Mouse (Mus musculus): ENCODE measurements around the gene Fbxl13. TPM values are rescaled to one million over a fixed set of nuclear protein-coding genes. Genes with fewer than 3 reads are reported as not detected.

The Fbxl13 gene
- polyA plus RNA-seq, 1 experiment from 2014 or later, result 0.40 TPM

GRCm38 (mm10) chr5:21502936-21503610 is 142.4 kb downstream of the Fbxl13 start:
- no peaks in the 10 kb centered on the region for H3K36me3 ChIP-seq
- 85% methylated on average over 13 of the region's 13 CpGs for WGBS
- H3K27me3 ChIP-seq, result no peaks in the 10 kb centered on the region
- no peaks in the 10 kb centered on the region for H3K9me3 ChIP-seq
- H3K27ac ChIP-seq (replicated peaks), result no peak overlapping the region
- no peak overlapping the region for H3K4me2 ChIP-seq (replicated peaks)
- no peaks in the 10 kb centered on the region; the same call in 1 of the 2 replicates for H3K4me1 ChIP-seq
- no peak for ATAC-seq (ENCODE audit: low FRiP score, low read depth)
- H3K9ac ChIP-seq (replicated peaks), result no peak overlapping the region
- H3K4me3 ChIP-seq, result no peak overlapping the region

- Histone ChIP-seq H3K27me3 (no peaks in the 10 kb centered on the region), H3K9me3 (no peaks in the 10 kb centered on the region), H3K4me3 (no peak overlapping the region), H3K36me3 (no peaks in the 10 kb centered on the region), H3K4me1 (no peaks in the 10 kb centered on the region; the same call in 1 of the 2 replicates), H3K9ac (replicated peaks) (no peak overlapping the region), H3K27ac (replicated peaks) (no peak overlapping the region), H3K4me2 (replicated peaks) (no peak overlapping the region)
- 90% methylated on average over 2 of the region's 2 CpGs for WGBS
- ATAC-seq (ENCODE audit: low FRiP score, low read depth), result no peak
These were observed 144.5 kb downstream of the Fbxl13 start for GRCm38 (mm10) chr5:21500941-21501340.

- H3K36me3 ChIP-seq, result no peaks in the 10 kb centered on the region
- no peak for ATAC-seq (ENCODE audit: low FRiP score, low read depth)
- H3K9me3 ChIP-seq, result no peaks in the 10 kb centered on the region
- H3K4me1 ChIP-seq, result no peaks in the 10 kb centered on the region; the same call in 1 of the 2 replicates
- WGBS, result 78% methylated on average over 10 of the region's 10 CpGs
- H3K27me3 ChIP-seq, result no peaks in the 10 kb centered on the region
- no peak overlapping the region for H3K4me3 ChIP-seq
- H3K4me2 ChIP-seq (replicated peaks), result no peak overlapping the region
- H3K9ac ChIP-seq (replicated peaks), result no peak overlapping the region
- no peak overlapping the region for H3K27ac ChIP-seq (replicated peaks)
These were observed 145.3 kb downstream of the Fbxl13 start for GRCm38 (mm10) chr5:21500133-21500532.

GRCm38 (mm10) chr5:21498925-21499324 is 146.5 kb downstream of the Fbxl13 start:
- H3K9me3 ChIP-seq, result no peaks in the 10 kb centered on the region
- H3K4me1 ChIP-seq, result no peaks in the 10 kb centered on the region; the same call in 1 of the 2 replicates
- H3K4me3 ChIP-seq, result no peak overlapping the region
- no peak for ATAC-seq (ENCODE audit: low FRiP score, low read depth)
- H3K4me2 ChIP-seq (replicated peaks), result no peak overlapping the region
- 77% methylated on average over 11 of the region's 11 CpGs for WGBS
- H3K27me3 ChIP-seq, result no peaks in the 10 kb centered on the region
- no peak overlapping the region for H3K9ac ChIP-seq (replicated peaks)
- no peaks in the 10 kb centered on the region for H3K36me3 ChIP-seq
- H3K27ac ChIP-seq (replicated peaks), result no peak overlapping the region

- no peak overlapping the region for H3K27ac ChIP-seq (replicated peaks)
- no peaks in the 10 kb centered on the region for H3K9me3 ChIP-seq
- no peak overlapping the region for H3K4me2 ChIP-seq (replicated peaks)
- no peaks in the 10 kb centered on the region for H3K36me3 ChIP-seq
- H3K4me3 ChIP-seq, result no peak overlapping the region
- H3K9ac ChIP-seq (replicated peaks), result no peak overlapping the region
- H3K27me3 ChIP-seq, result no peaks in the 10 kb centered on the region
- WGBS, result 86% methylated on average over 2 of the region's 2 CpGs
- ATAC-seq (ENCODE audit: low FRiP score, low read depth), result no peak
- no peaks in the 10 kb centered on the region; the same call in 1 of the 2 replicates for H3K4me1 ChIP-seq
These were observed 146.9 kb downstream of the Fbxl13 start for GRCm38 (mm10) chr5:21498490-21498889.

GRCm38 (mm10) chr5:21496881-21497280 is 148.6 kb downstream of the Fbxl13 start:
- Histone ChIP-seq H3K4me2 (replicated peaks) (no peak overlapping the region), H3K27ac (replicated peaks) (no peak overlapping the region), H3K9me3 (no peaks in the 10 kb centered on the region), H3K27me3 (no peaks in the 10 kb centered on the region), H3K4me1 (no peaks in the 10 kb centered on the region; the same call in 1 of the 2 replicates), H3K4me3 (no peak overlapping the region), H3K9ac (replicated peaks) (no peak overlapping the region), H3K36me3 (no peaks in the 10 kb centered on the region)
- ATAC-seq (ENCODE audit: low FRiP score, low read depth), result no peak
- WGBS, result 64% methylated on average over 3 of the region's 3 CpGs

GRCm38 (mm10) chr5:21496321-21496720 is 149.1 kb downstream of the Fbxl13 start:
- no peaks in the 10 kb centered on the region for H3K27me3 ChIP-seq
- H3K36me3 ChIP-seq, result no peaks in the 10 kb centered on the region
- ATAC-seq (ENCODE audit: low FRiP score, low read depth), result no peak
- H3K4me3 ChIP-seq, result no peak overlapping the region
- WGBS, result 84% methylated on average over 6 of the region's 6 CpGs
- H3K27ac ChIP-seq (replicated peaks), result no peak overlapping the region
- no peaks in the 10 kb centered on the region for H3K9me3 ChIP-seq
- no peak overlapping the region for H3K4me2 ChIP-seq (replicated peaks)
- no peak overlapping the region for H3K9ac ChIP-seq (replicated peaks)
- H3K4me1 ChIP-seq, result peaks cover 2% of the 10 kb centered on the region; the same call in 1 of the 2 replicates

- no peak overlapping the region for H3K27ac ChIP-seq (replicated peaks)
- 70% methylated on average over 3 of the region's 3 CpGs for WGBS
- H3K4me3 ChIP-seq, result no peak overlapping the region
- no peak for ATAC-seq (ENCODE audit: low FRiP score, low read depth)
- H3K27me3 ChIP-seq, result no peaks in the 10 kb centered on the region
- H3K9me3 ChIP-seq, result no peaks in the 10 kb centered on the region
- 0 out of 2 replicates have a peak, but pooled peaks cover 3% of the 10 kb centered on the region for H3K4me1 ChIP-seq
- no peak overlapping the region for H3K9ac ChIP-seq (replicated peaks)
- H3K4me2 ChIP-seq (replicated peaks), result no peak overlapping the region
- H3K36me3 ChIP-seq, result no peaks in the 10 kb centered on the region
These were observed 150.7 kb downstream of the Fbxl13 start for GRCm38 (mm10) chr5:21494781-21495180.

- ATAC-seq (ENCODE audit: low FRiP score, low read depth), result no peak
- no peak overlapping the region for H3K27ac ChIP-seq (replicated peaks)
- no peaks in the 10 kb centered on the region for H3K9me3 ChIP-seq
- WGBS, result 88% methylated on average over 8 of the region's 8 CpGs
- 0 out of 2 replicates have a peak, but pooled peaks cover 3% of the 10 kb centered on the region for H3K4me1 ChIP-seq
- no peak overlapping the region for H3K9ac ChIP-seq (replicated peaks)
- no peak overlapping the region for H3K4me2 ChIP-seq (replicated peaks)
- no peaks in the 10 kb centered on the region for H3K27me3 ChIP-seq
- no peaks in the 10 kb centered on the region for H3K36me3 ChIP-seq
- H3K4me3 ChIP-seq, result no peak overlapping the region
These were observed 152.0 kb downstream of the Fbxl13 start for GRCm38 (mm10) chr5:21493294-21493999.

GRCm38 (mm10) chr5:21492213-21492612 is 153.2 kb downstream of the Fbxl13 start:
- no peak overlapping the region for H3K27ac ChIP-seq (replicated peaks)
- H3K4me3 ChIP-seq, result no peak overlapping the region
- no peaks in the 10 kb centered on the region for H3K27me3 ChIP-seq
- no peak overlapping the region for H3K9ac ChIP-seq (replicated peaks)
- no peaks in the 10 kb centered on the region for H3K36me3 ChIP-seq
- 89% methylated on average over 3 of the region's 3 CpGs for WGBS
- no peak overlapping the region for H3K4me2 ChIP-seq (replicated peaks)
- H3K9me3 ChIP-seq, result no peaks in the 10 kb centered on the region
- no peak for ATAC-seq (ENCODE audit: low FRiP score, low read depth)
- H3K4me1 ChIP-seq, result 0 out of 2 replicates have a peak, but pooled peaks cover 3% of the 10 kb centered on the region

- H3K27me3 ChIP-seq, result no peaks in the 10 kb centered on the region
- H3K27ac ChIP-seq (replicated peaks), result no peak overlapping the region
- H3K9ac ChIP-seq (replicated peaks), result no peak overlapping the region
- no peaks in the 10 kb centered on the region for H3K9me3 ChIP-seq
- no peaks in the 10 kb centered on the region for H3K36me3 ChIP-seq
- no peak overlapping the region for H3K4me3 ChIP-seq
- ATAC-seq (ENCODE audit: low FRiP score, low read depth), result no peak
- H3K4me2 ChIP-seq (replicated peaks), result no peak overlapping the region
- 0 out of 2 replicates have a peak, but pooled peaks cover 3% of the 10 kb centered on the region for H3K4me1 ChIP-seq
- WGBS, result 43% methylated on average over 2 of the region's 2 CpGs
These were observed 154.0 kb downstream of the Fbxl13 start for GRCm38 (mm10) chr5:21491469-21491868.

GRCm38 (mm10) chr5:21489135-21489534 is 156.3 kb downstream of the Fbxl13 start:
- Histone ChIP-seq H3K4me2 (replicated peaks) (no peak overlapping the region), H3K27ac (replicated peaks) (no peak overlapping the region), H3K9ac (replicated peaks) (no peak overlapping the region), H3K9me3 (no peaks in the 10 kb centered on the region), H3K36me3 (no peaks in the 10 kb centered on the region), H3K27me3 (no peaks in the 10 kb centered on the region), H3K4me3 (no peak overlapping the region), H3K4me1 (0 out of 2 replicates have a peak, but pooled peaks cover 3% of the 10 kb centered on the region)
- no peak for ATAC-seq (ENCODE audit: low FRiP score, low read depth)
- 68% methylated on average over 4 of the region's 4 CpGs for WGBS
